ENCODE assay signal across 7 mouse cellular contexts in genomic region chr15:62098791-62099660, GRCm38 (mm10).
A peak's percentile ranks its signal among the peaks of the same experiment; 100 is the strongest.
DNase-seq lines count a peak whose midpoint lies in the region; ATAC-seq and TF ChIP-seq lines count a peak whose summit lies in the region.

No protein-coding gene starts in this region.

- H3K27ac ChIP-seq in intestine, embryonic 15.5 days: no peak overlapping the region
- H3K27ac ChIP-seq in lung, postnatal 0 days (ENCODE audit: low read length): no peak overlapping the region

- peak; percentile 54 for DNase-seq in G1E (ENCODE audit: low spot score)
- peak; percentile 16 for DNase-seq in adrenal gland, postnatal 25 days
- DNase-seq in lung, postnatal 0 days (ENCODE audit: low spot score): peak; percentile 56
- DNase-seq in layer of hippocampus, postnatal 14 days (ENCODE audit: low spot score in 2 of 2): no peak
- DNase-seq in left cerebral cortex, adult 11 months (ENCODE audit: low spot score): no peak
- no peak for DNase-seq in cerebellum, postnatal 14 days

- TF ChIP-seq CTCF in G1E (IDR thresholded peaks at IDR 0.05; ENCODE audit: low read depth, low read length): no peak
- TF ChIP-seq CTCF in lung, postnatal 0 days (IDR thresholded peaks at IDR 0.05): no peak

- 39% methylated on average over 16 of the region's 16 CpGs for WGBS in intestine, embryonic 15.5 days
- 36% methylated on average over 16 of the region's 16 CpGs for WGBS in lung, postnatal 0 days

- ATAC-seq in G1E (ENCODE audit: extremely low read depth, insufficient number of reproducible peaks, low FRiP score, poor library complexity, severe bottlenecking): peak; percentile 81
- peak; percentile 93 for ATAC-seq in intestine, embryonic 15.5 days
- peak; percentile 76 for ATAC-seq in lung, postnatal 0 days

- no peak for TF ChIP-seq EP300 in lung, postnatal 0 days (IDR thresholded peaks at IDR 0.05)

- peak overlapping the region; percentile 67 for H3K4me3 ChIP-seq in G1E (ENCODE audit: low read depth, low read length)
- H3K4me3 ChIP-seq in intestine, embryonic 15.5 days (replicated peaks): no peak overlapping the region
- H3K4me3 ChIP-seq in lung, postnatal 0 days (ENCODE audit: low read depth, low read length): no peak overlapping the region

- peaks cover 54% of the 10 kb centered on the region for H3K4me1 ChIP-seq in G1E (ENCODE audit: insufficient read depth, low read depth, low read length)
- 0 out of 2 replicates have a peak, but pooled peaks cover 5% of the 10 kb centered on the region for H3K4me1 ChIP-seq in intestine, embryonic 15.5 days (replicated peaks)
- no peaks in the 10 kb centered on the region; the same call in 1 of the 2 replicates for H3K4me1 ChIP-seq in lung, postnatal 0 days (ENCODE audit: insufficient read depth, low read depth, low read length)

- peaks cover 5% of the 10 kb centered on the region for H3K9me3 ChIP-seq in G1E (replicated peaks)
- no peaks in the 10 kb centered on the region for H3K9me3 ChIP-seq in intestine, embryonic 15.5 days
- no peaks in the 10 kb centered on the region for H3K9me3 ChIP-seq in lung, postnatal 0 days (ENCODE audit: low read length)

- no peaks in the 10 kb centered on the region for H3K27me3 ChIP-seq in G1E (ENCODE audit: insufficient read depth, low read length)
- H3K27me3 ChIP-seq in intestine, embryonic 15.5 days (replicated peaks): no peaks in the 10 kb centered on the region
- H3K27me3 ChIP-seq in lung, postnatal 0 days (replicated peaks; ENCODE audit: insufficient read depth, low read length): no peaks in the 10 kb centered on the region

- H3K9ac ChIP-seq in intestine, embryonic 15.5 days: no peak overlapping the region
- no peak overlapping the region for H3K9ac ChIP-seq in lung, postnatal 0 days (replicated peaks; ENCODE audit: low read depth)

- H3K36me3 ChIP-seq in G1E (replicated peaks): peaks cover 9% of the 10 kb centered on the region
- no peaks in the 10 kb centered on the region for H3K36me3 ChIP-seq in intestine, embryonic 15.5 days
- no peaks in the 10 kb centered on the region for H3K36me3 ChIP-seq in lung, postnatal 0 days (ENCODE audit: insufficient read depth, low read length)

- H3K4me2 ChIP-seq in intestine, embryonic 15.5 days (replicated peaks): no peak overlapping the region
- no peak overlapping the region for H3K4me2 ChIP-seq in lung, postnatal 0 days (replicated peaks; ENCODE audit: low read depth, low read length)

Comparison
In these comparisons a context has a peak if more than half of its experiments do, and no peak if none do; other contexts are left out.
1. DNase-seq: peak in G1E (single experiment), adrenal gland, postnatal 25 days (single experiment) and lung, postnatal 0 days (single experiment); none in layer of hippocampus, postnatal 14 days (0 of 2), left cerebral cortex, adult 11 months (single experiment) and cerebellum, postnatal 14 days (0 of 2).
2. Peak in every context shown above with its lines, with median percentiles within 50 percentile points of each other: ATAC-seq.